Mouse (Mus musculus) urinary bladder, postnatal 0 days (tissue): Measurements from ENCODE around the gene Cntrl. TPM values are rescaled to one million over a fixed set of nuclear protein-coding genes. Genes with fewer than 3 reads are reported as not detected.

Experiments used
- polyA plus RNA-seq: library from polyadenylated mRNA; unstranded; fragments of >200 nt; fragmentation: Nextera tagmentation; extraction: Ambion mirVana; gene quantifications from 2 replicates; pipeline ENCODE4 v1.2.1, GENCODE M21; 2015

Cntrl gene
- 7.0 and 7.7 TPM in 2 replicates for polyA plus RNA-seq

GRCm38 (mm10) chr2:35109141-35109923, at the start of gene Cntrl:
Gene Cntrl, plus strand, starts transcription at chr2:35109492.

GRCm38 (mm10) chr2:35061338-35061737, 48.0 kb upstream of the Cntrl start, which contains the start of gene Hc:
Gene Hc, minus strand, starts transcription at chr2:35061438.

GRCm38 (mm10) chr2:35101443-35101842, 7.8 kb upstream of the Cntrl start, which contains the start of gene AI182371:
Gene AI182371, minus strand, starts transcription at chr2:35101543.

GRCm38 (mm10) chr2:35200898-35201668, 91.8 kb downstream of the Cntrl start, which contains the start of gene Rab14:
Gene Rab14, minus strand, starts transcription at chr2:35201120.

Other genes starting within 250 kb of the Cntrl start
- 0.33 and 0.70 TPM in 2 replicates for gene Cutal, start 235.1 kb upstream of the Cntrl start, polyA plus RNA-seq
- 53.1 and 53.3 TPM in 2 replicates for gene Psmd5, start 234.5 kb upstream of the Cntrl start, polyA plus RNA-seq
- 2.3 and 4.1 TPM in 2 replicates for gene Phf19, start 195.5 kb upstream of the Cntrl start, polyA plus RNA-seq
- gene Traf1, start 147.7 kb upstream of the Cntrl start, polyA plus RNA-seq, result 0.76 and 1.2 TPM in 2 replicates
- 0.17 and 0.26 TPM in 2 replicates for gene Hc, start 48.1 kb upstream of the Cntrl start, polyA plus RNA-seq
- 0.15 and 0.22 TPM in 2 replicates for gene AI182371, start 7.9 kb upstream of the Cntrl start, polyA plus RNA-seq
- 275 and 317 TPM in 2 replicates for gene Rab14, start 91.6 kb downstream of the Cntrl start, polyA plus RNA-seq
- 717 and 725 TPM in 2 replicates for gene Gsn, start 146.9 kb downstream of the Cntrl start, polyA plus RNA-seq
- gene Stom, start 227.5 kb downstream of the Cntrl start, polyA plus RNA-seq, result 86.7 and 97.1 TPM in 2 replicates